Mouse (Mus musculus): ENCODE results near the gene Prdx1. TPM values are rescaled to one million over a fixed set of nuclear protein-coding genes. Genes with fewer than 3 reads are reported as not detected.
"Not testable (repeated sequence)": the region's sequence is repeated elsewhere in the genome, so short reads cannot be mapped to it uniquely, and the experiment has no call there.

The Prdx1 gene
- polyA plus RNA-seq, 1 experiment from 2014 or later: 427 TPM

GRCm38 (mm10) chr4:116669291-116669690, 16.1 kb upstream of the Prdx1 start:
- H3K9ac ChIP-seq (ENCODE audit: low read depth, low read length): no peak overlapping the region
- no peak for ATAC-seq
- no peaks in the 10 kb centered on the region for H3K9me3 ChIP-seq (replicated peaks; ENCODE audit: control insufficient read depth, low read length, poor library complexity, severe bottlenecking)
- 56% methylated on average over 2 of the region's 2 CpGs for WGBS
- H3K4me3 ChIP-seq (ENCODE audit: low read depth, low read length): no peak overlapping the region
- H3K36me3 ChIP-seq (ENCODE audit: control insufficient read depth, insufficient read depth, low read length): no peaks in the 10 kb centered on the region
- no peak overlapping the region for H3K27ac ChIP-seq (ENCODE audit: low read length)
- H3K27me3 ChIP-seq (ENCODE audit: control insufficient read depth, insufficient read depth, low read depth, low read length): no peaks in the 10 kb centered on the region
- H3K4me2 ChIP-seq (ENCODE audit: low read length): no peak overlapping the region
- H3K4me1 ChIP-seq (ENCODE audit: control insufficient read depth, insufficient read depth, low read length): no peaks in the 10 kb centered on the region

GRCm38 (mm10) chr4:116672785-116673184, 12.6 kb upstream of the Prdx1 start:
- H3K9me3 ChIP-seq (replicated peaks; ENCODE audit: control insufficient read depth, low read length, poor library complexity, severe bottlenecking): no peaks in the 10 kb centered on the region
- H3K27me3 ChIP-seq (ENCODE audit: control insufficient read depth, insufficient read depth, low read depth, low read length): no peaks in the 10 kb centered on the region
- no peak overlapping the region for H3K27ac ChIP-seq (ENCODE audit: low read length)
- 80% methylated on average over 2 of the region's 2 CpGs for WGBS
- ATAC-seq: no peak
- H3K4me2 ChIP-seq (ENCODE audit: low read length): no peak overlapping the region
- no peak overlapping the region for H3K4me3 ChIP-seq (ENCODE audit: low read depth, low read length)
- H3K4me1 ChIP-seq (ENCODE audit: control insufficient read depth, insufficient read depth, low read length): no peaks in the 10 kb centered on the region
- H3K36me3 ChIP-seq (ENCODE audit: control insufficient read depth, insufficient read depth, low read length): no peaks in the 10 kb centered on the region
- H3K9ac ChIP-seq (ENCODE audit: low read depth, low read length): no peak overlapping the region

- not testable (repeated sequence) for H3K9ac ChIP-seq (ENCODE audit: low read depth, low read length); H3K4me2 ChIP-seq (ENCODE audit: low read length); H3K4me3 ChIP-seq (ENCODE audit: low read depth, low read length); H3K4me1 ChIP-seq (ENCODE audit: control insufficient read depth, insufficient read depth, low read length); H3K36me3 ChIP-seq (ENCODE audit: control insufficient read depth, insufficient read depth, low read length); H3K9me3 ChIP-seq (replicated peaks; ENCODE audit: control insufficient read depth, low read length, poor library complexity, severe bottlenecking); H3K27ac ChIP-seq (ENCODE audit: low read length); ATAC-seq; H3K27me3 ChIP-seq (ENCODE audit: control insufficient read depth, insufficient read depth, low read depth, low read length)
- WGBS: 91% methylated on average over 6 of the region's 6 CpGs
These were observed 10.6 kb upstream of the Prdx1 start for GRCm38 (mm10) chr4:116674761-116675160.

GRCm38 (mm10) chr4:116676027-116676426, 9.3 kb upstream of the Prdx1 start:
- Histone ChIP-seq H3K9ac (ENCODE audit: low read depth, low read length) (no peak overlapping the region), H3K4me2 (ENCODE audit: low read length) (no peak overlapping the region), H3K9me3 (replicated peaks; ENCODE audit: control insufficient read depth, low read length, poor library complexity, severe bottlenecking) (no peaks in the 10 kb centered on the region), H3K27ac (ENCODE audit: low read length) (no peak overlapping the region), H3K4me3 (ENCODE audit: low read depth, low read length) (no peak overlapping the region), H3K4me1 (ENCODE audit: control insufficient read depth, insufficient read depth, low read length) (no peaks in the 10 kb centered on the region), H3K27me3 (ENCODE audit: control insufficient read depth, insufficient read depth, low read depth, low read length) (no peaks in the 10 kb centered on the region), H3K36me3 (ENCODE audit: control insufficient read depth, insufficient read depth, low read length) (no peaks in the 10 kb centered on the region)
- WGBS: 79% methylated on average over 3 of the region's 3 CpGs
- no peak for ATAC-seq

- Histone ChIP-seq H3K4me2 (ENCODE audit: low read length) (no peak overlapping the region), H3K9me3 (replicated peaks; ENCODE audit: control insufficient read depth, low read length, poor library complexity, severe bottlenecking) (no peaks in the 10 kb centered on the region), H3K27ac (ENCODE audit: low read length) (no peak overlapping the region), H3K36me3 (ENCODE audit: control insufficient read depth, insufficient read depth, low read length) (no peaks in the 10 kb centered on the region), H3K9ac (ENCODE audit: low read depth, low read length) (no peak overlapping the region), H3K4me1 (ENCODE audit: control insufficient read depth, insufficient read depth, low read length) (no peaks in the 10 kb centered on the region), H3K4me3 (ENCODE audit: low read depth, low read length) (no peak overlapping the region), H3K27me3 (ENCODE audit: control insufficient read depth, insufficient read depth, low read depth, low read length) (no peaks in the 10 kb centered on the region)
- WGBS: 90% methylated on average over 1 of the region's 1 CpGs
- ATAC-seq: no peak
These were observed 7.5 kb upstream of the Prdx1 start for GRCm38 (mm10) chr4:116677808-116678207.

GRCm38 (mm10) chr4:116679141-116679540, 6.2 kb upstream of the Prdx1 start:
- Histone ChIP-seq H3K4me2 (ENCODE audit: low read length) (no peak overlapping the region), H3K27me3 (ENCODE audit: control insufficient read depth, insufficient read depth, low read depth, low read length) (no peaks in the 10 kb centered on the region), H3K36me3 (ENCODE audit: control insufficient read depth, insufficient read depth, low read length) (no peaks in the 10 kb centered on the region), H3K9ac (ENCODE audit: low read depth, low read length) (no peak overlapping the region), H3K4me1 (ENCODE audit: control insufficient read depth, insufficient read depth, low read length) (no peaks in the 10 kb centered on the region), H3K27ac (ENCODE audit: low read length) (no peak overlapping the region), H3K9me3 (replicated peaks; ENCODE audit: control insufficient read depth, low read length, poor library complexity, severe bottlenecking) (no peaks in the 10 kb centered on the region), H3K4me3 (ENCODE audit: low read depth, low read length) (no peak overlapping the region)
- no peak for ATAC-seq
- 64% methylated on average over 5 of the region's 5 CpGs for WGBS

GRCm38 (mm10) chr4:116680521-116680920, 4.8 kb upstream of the Prdx1 start:
- H3K27me3 ChIP-seq (ENCODE audit: control insufficient read depth, insufficient read depth, low read depth, low read length); H3K4me3 ChIP-seq (ENCODE audit: low read depth, low read length); H3K27ac ChIP-seq (ENCODE audit: low read length); H3K36me3 ChIP-seq (ENCODE audit: control insufficient read depth, insufficient read depth, low read length); ATAC-seq; H3K9me3 ChIP-seq (replicated peaks; ENCODE audit: control insufficient read depth, low read length, poor library complexity, severe bottlenecking); H3K4me1 ChIP-seq (ENCODE audit: control insufficient read depth, insufficient read depth, low read length); H3K4me2 ChIP-seq (ENCODE audit: low read length); H3K9ac ChIP-seq (ENCODE audit: low read depth, low read length): not testable (repeated sequence)
- 90% methylated on average over 4 of the region's 4 CpGs for WGBS

GRCm38 (mm10) chr4:116683957-116684356, 1.4 kb upstream of the Prdx1 start:
- no peak for ATAC-seq
- WGBS: 92% methylated on average over 4 of the region's 4 CpGs
- H3K27ac ChIP-seq (ENCODE audit: low read length): no peak overlapping the region

GRCm38 (mm10) chr4:116684665-116685064, 679 bp upstream of the Prdx1 start:
- no peaks in the 10 kb centered on the region for H3K36me3 ChIP-seq (ENCODE audit: control insufficient read depth, insufficient read depth, low read length)
- H3K27ac ChIP-seq (ENCODE audit: low read length): no peak overlapping the region
- no peaks in the 10 kb centered on the region for H3K9me3 ChIP-seq (replicated peaks; ENCODE audit: control insufficient read depth, low read length, poor library complexity, severe bottlenecking)
- peaks cover 11% of the 10 kb centered on the region for H3K4me1 ChIP-seq (ENCODE audit: control insufficient read depth, insufficient read depth, low read length)
- 79% methylated on average over 2 of the region's 2 CpGs for WGBS
- H3K4me3 ChIP-seq (ENCODE audit: low read depth, low read length): no peak overlapping the region
- H3K9ac ChIP-seq (ENCODE audit: low read depth, low read length): peak overlapping the region; percentile 74; the same call in 1 of the 2 replicates
- no peak for ATAC-seq
- peak overlapping the region; percentile 64 for H3K4me2 ChIP-seq (ENCODE audit: low read length)
- no peaks in the 10 kb centered on the region for H3K27me3 ChIP-seq (ENCODE audit: control insufficient read depth, insufficient read depth, low read depth, low read length)

More at GRCm38 (mm10) chr4:116683957-116684356, 1.4 kb upstream of the Prdx1 start:
- Histone ChIP-seq H3K4me1 (ENCODE audit: control insufficient read depth, insufficient read depth, low read length) (peaks cover 11% of the 10 kb centered on the region), H3K9me3 (replicated peaks; ENCODE audit: control insufficient read depth, low read length, poor library complexity, severe bottlenecking) (no peaks in the 10 kb centered on the region), H3K36me3 (ENCODE audit: control insufficient read depth, insufficient read depth, low read length) (no peaks in the 10 kb centered on the region), H3K4me2 (ENCODE audit: low read length) (no peak overlapping the region), H3K4me3 (ENCODE audit: low read depth, low read length) (no peak overlapping the region), H3K9ac (ENCODE audit: low read depth, low read length) (no peak overlapping the region), H3K27me3 (ENCODE audit: control insufficient read depth, insufficient read depth, low read depth, low read length) (no peaks in the 10 kb centered on the region)
